Mouse (Mus musculus): ENCODE results near the gene Samd4.

- no peak for TF ChIP-seq CTCF (IDR thresholded peaks at IDR 0.05; ENCODE audit: low read depth, low read length)
- no peak for TF ChIP-seq POLR2A (IDR thresholded peaks at IDR 0.05; ENCODE audit: borderline replicate concordance, low read depth, low read length)
These were observed 2.2 kb downstream of the Samd4 start for GRCm38 (mm10) chr14:46884701-46885428.

Measured in bone marrow macrophage, adult 2 months (primary cell).